Mouse (Mus musculus): ENCODE measurements around the gene Senp3. TPM values are rescaled to one million over a fixed set of nuclear protein-coding genes. Genes with fewer than 3 reads are reported as not detected.
A peak's percentile ranks its signal among the peaks of the same experiment; 100 is the strongest.

Gene Senp3
- polyA plus RNA-seq, 1 experiment, result not detected

DNA sequence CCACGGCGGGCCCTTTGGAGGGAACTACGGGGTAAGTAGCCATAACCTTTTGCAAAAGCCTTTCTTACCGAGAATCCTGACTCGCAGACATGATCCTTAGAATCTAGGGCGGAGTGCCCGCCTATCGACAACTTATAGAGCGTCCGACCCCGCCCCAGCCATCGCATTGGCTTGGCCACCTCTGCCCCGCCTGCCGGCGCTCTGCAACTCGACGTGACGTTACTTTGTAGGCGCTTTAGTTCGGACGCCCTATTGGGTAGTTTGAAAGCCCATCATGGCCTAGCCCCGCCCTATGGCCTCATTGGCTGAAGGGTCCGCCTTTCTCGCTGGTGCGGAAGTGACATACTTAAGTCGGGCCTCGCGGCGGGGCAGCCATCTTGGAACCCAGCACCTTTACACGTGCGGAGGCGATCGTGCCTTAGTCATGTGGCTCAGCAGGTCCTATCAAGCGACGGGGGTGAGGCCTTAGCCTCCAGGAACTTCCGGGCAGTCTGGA lies 9.6 kb downstream of the Senp3 start, which contains the start of gene Eif4a1:
Gene Eif4a1, minus strand, starts transcription at position 213 of the 496 bp plus-strand sequence.
- peak within 1 kb of the TSS; percentile 96 for H3K4me3 ChIP-seq (ENCODE audit: insufficient read depth, low read depth, low read length)
- H3K4me1 ChIP-seq (ENCODE audit: control insufficient read depth, insufficient read depth, low read length), result no peaks in the 10 kb centered on the region
- 0% methylated on average over 36 of the region's 36 CpGs for WGBS
- H3K27ac ChIP-seq (ENCODE audit: insufficient read depth, low read depth, low read length), result peak within 1 kb of the TSS; percentile 98
- TF ChIP-seq POLR2A (IDR thresholded peaks at IDR 0.05; ENCODE audit: insufficient read depth, low read depth, low read length) (peak; percentile 95), CTCF (IDR thresholded peaks at IDR 0.05; ENCODE audit: insufficient read depth, low read depth, low read length) (no peak)

DNA sequence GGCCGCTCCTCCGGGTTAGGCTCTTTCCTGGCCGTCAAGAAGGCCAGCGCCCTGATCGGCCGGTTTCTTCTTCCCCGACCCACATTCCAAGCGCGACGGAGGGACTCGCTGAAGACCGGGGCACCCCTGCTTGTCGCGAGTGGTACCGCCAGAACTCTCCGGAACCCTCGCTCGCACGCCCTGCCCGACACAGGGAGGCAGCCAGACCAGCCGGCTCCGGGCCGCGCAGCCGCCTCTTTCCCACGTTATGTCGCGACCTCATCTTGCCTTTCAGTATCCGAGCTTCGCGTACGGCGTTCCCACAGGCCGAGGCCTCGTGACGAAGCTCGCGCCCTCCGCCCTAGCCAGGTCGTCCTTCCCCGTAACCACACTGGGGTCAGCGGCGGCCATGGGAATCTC lies 10.2 kb downstream of the Senp3 start:
- no peak for TF ChIP-seq CTCF (IDR thresholded peaks at IDR 0.05; ENCODE audit: insufficient read depth, low read depth, low read length)
- TF ChIP-seq POLR2A (IDR thresholded peaks at IDR 0.05; ENCODE audit: insufficient read depth, low read depth, low read length), result no peak
- H3K27ac ChIP-seq (ENCODE audit: insufficient read depth, low read depth, low read length), result peak overlapping the region; percentile 98
- 1% methylated on average over 43 of the region's 43 CpGs for WGBS
- H3K4me1 ChIP-seq (ENCODE audit: control insufficient read depth, insufficient read depth, low read length), result no peaks in the 10 kb centered on the region
- H3K4me3 ChIP-seq (ENCODE audit: insufficient read depth, low read depth, low read length), result peak overlapping the region; percentile 96

DNA sequence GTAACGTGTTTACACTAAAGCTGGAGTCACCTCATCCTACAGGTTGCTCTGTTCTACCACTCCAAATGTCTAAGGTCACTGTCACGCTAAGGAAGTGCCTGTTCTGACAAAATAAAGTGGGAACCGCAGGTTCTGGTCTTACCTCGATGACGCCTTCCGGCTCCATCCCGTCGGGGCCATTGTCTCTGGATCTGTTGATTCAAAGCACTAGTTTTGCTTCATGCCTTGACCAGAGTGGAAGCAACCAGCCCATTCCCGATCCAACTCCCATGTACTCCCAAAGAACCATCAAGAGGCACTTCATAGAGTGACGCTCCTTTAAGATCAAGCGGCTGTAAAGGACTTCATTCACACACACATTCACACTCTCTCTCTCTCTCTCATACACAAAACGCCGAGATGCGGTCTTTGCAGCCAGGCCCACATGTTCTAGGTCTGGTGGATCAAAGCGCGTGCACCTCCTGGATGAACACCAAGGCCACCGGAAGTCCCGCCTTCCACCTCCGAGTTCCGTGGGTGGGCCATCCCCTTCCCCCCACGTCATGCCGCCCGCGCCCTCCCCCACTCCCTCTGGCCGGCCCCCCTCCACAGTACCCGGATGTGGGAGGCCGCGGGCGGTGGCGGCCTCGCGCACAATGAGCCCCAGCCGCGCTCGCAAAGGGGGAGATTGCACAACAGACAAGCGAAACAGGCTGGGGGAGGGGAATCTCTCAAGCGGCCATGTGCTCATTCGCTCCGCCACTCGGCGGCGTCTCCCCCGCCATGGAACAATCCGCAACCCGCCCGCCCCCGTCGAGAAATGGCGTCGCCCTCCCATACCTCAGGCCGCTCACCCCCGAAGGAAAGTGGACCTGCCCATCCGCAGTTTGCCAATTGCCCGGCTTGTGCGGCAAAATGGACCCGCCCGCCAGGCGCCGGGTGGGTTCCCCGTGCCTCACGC lies 10.8 kb downstream of the Senp3 start:
- Histone ChIP-seq H3K4me3 (ENCODE audit: insufficient read depth, low read depth, low read length) (peak overlapping the region; percentile 96), H3K4me1 (ENCODE audit: control insufficient read depth, insufficient read depth, low read length) (no peaks in the 10 kb centered on the region), H3K27ac (ENCODE audit: insufficient read depth, low read depth, low read length) (peak overlapping the region; percentile 98)
- WGBS, result 1% methylated on average over 61 of the region's 61 CpGs
- TF ChIP-seq CTCF (IDR thresholded peaks at IDR 0.05; ENCODE audit: insufficient read depth, low read depth, low read length) (no peak), POLR2A (IDR thresholded peaks at IDR 0.05; ENCODE audit: insufficient read depth, low read depth, low read length) (peak; percentile 63)

DNA sequence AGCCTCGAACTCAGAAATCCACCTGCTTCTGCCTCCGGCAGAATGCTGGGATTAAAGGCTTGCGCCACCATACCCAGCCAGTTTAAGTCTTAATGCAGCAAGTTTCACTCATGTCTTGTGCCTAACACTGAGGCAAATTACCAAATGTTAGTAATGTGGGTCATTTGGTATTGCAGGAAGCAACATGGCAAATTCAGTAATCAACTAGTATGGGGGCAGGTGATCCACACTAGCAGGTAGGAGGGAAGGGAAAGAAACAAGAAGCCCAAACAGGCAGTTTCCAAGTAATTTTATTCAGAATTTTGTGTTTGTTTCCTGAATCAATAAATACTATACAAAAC lies 15.2 kb downstream of the Senp3 start:
- 87% methylated on average over 3 of the region's 3 CpGs for WGBS
- no peak overlapping the region for H3K27ac ChIP-seq (ENCODE audit: insufficient read depth, low read depth, low read length)
- TF ChIP-seq CTCF (IDR thresholded peaks at IDR 0.05; ENCODE audit: insufficient read depth, low read depth, low read length) (no peak), POLR2A (IDR thresholded peaks at IDR 0.05; ENCODE audit: insufficient read depth, low read depth, low read length) (no peak)
- H3K4me1 ChIP-seq (ENCODE audit: control insufficient read depth, insufficient read depth, low read length), result peaks cover 4% of the 10 kb centered on the region
- H3K4me3 ChIP-seq (ENCODE audit: insufficient read depth, low read depth, low read length), result no peak overlapping the region

DNA sequence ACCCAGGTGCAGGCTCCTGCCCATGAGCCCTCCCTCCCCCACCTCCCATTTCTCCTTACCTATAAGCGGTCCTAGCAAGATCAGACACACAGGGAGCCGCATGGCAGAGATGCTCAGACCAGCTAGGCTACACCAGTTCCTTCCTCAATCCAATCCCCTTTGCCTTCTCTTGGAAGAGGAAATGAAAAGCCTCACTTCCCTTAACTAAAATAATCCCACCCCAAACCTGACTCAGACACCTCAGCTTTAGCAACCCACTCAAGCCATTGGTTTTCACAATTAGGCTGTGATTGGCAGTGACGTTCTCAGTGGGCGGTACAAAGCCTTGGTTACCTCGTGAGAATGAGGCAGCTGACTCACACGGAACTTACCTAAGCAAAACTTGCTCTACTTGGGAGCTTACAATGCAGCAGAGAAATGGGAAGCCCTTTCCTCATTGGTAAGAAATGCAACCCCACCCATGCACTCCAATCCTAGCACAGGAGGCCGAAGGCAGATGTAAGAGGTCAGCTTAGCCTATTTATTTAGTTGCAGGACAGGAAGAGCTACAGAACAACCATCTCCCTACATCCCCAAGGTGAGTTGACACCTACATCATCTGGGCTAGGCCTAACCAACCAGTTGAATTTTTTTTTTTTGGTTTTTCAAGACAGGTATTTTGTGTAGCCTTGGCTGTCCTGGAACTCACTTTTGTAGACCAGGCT lies 15.8 kb downstream of the Senp3 start, which contains the start of gene Cd68:
Gene Cd68, minus strand, starts transcription at position 193 of the 704 bp plus-strand sequence.
- WGBS, result 29% methylated on average over 7 of the region's 7 CpGs
- TF ChIP-seq CTCF (IDR thresholded peaks at IDR 0.05; ENCODE audit: insufficient read depth, low read depth, low read length) (no peak), POLR2A (IDR thresholded peaks at IDR 0.05; ENCODE audit: insufficient read depth, low read depth, low read length) (no peak)
- Histone ChIP-seq H3K27ac (ENCODE audit: insufficient read depth, low read depth, low read length) (no peak within 1 kb of the TSS), H3K4me3 (ENCODE audit: insufficient read depth, low read depth, low read length) (no peak within 1 kb of the TSS), H3K4me1 (ENCODE audit: control insufficient read depth, insufficient read depth, low read length) (peaks cover 4% of the 10 kb centered on the region)

DNA sequence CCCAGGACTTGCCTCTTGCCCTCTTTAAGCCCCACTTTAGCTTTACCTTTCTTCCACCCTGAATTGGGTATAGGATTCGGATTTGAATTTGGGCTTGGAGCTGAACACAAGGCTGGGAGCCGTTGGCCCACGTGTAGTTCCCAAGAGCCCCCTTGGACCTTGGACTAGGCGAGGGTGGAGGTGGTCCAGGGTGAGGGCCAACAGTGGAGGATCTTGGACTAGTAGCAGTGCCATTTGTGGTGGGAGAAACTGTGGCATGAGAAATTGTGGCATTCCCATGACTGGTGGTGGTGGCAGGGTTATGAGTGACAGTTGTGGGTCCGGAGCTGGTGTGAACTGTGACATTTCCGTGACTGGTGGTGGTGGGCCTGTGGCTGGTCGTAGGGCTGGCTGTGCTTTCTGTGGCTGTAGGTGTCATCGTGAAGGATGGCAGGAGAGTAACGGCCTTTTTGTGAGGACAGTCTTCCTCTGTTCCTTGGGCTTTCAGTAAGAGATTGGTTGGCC lies 16.4 kb downstream of the Senp3 start:
- Histone ChIP-seq H3K4me1 (ENCODE audit: control insufficient read depth, insufficient read depth, low read length) (peaks cover 4% of the 10 kb centered on the region), H3K4me3 (ENCODE audit: insufficient read depth, low read depth, low read length) (no peak overlapping the region), H3K27ac (ENCODE audit: insufficient read depth, low read depth, low read length) (no peak overlapping the region)
- WGBS, result 71% methylated on average over 9 of the region's 9 CpGs
- TF ChIP-seq CTCF (IDR thresholded peaks at IDR 0.05; ENCODE audit: insufficient read depth, low read depth, low read length) (no peak), POLR2A (IDR thresholded peaks at IDR 0.05; ENCODE audit: insufficient read depth, low read depth, low read length) (no peak)

DNA sequence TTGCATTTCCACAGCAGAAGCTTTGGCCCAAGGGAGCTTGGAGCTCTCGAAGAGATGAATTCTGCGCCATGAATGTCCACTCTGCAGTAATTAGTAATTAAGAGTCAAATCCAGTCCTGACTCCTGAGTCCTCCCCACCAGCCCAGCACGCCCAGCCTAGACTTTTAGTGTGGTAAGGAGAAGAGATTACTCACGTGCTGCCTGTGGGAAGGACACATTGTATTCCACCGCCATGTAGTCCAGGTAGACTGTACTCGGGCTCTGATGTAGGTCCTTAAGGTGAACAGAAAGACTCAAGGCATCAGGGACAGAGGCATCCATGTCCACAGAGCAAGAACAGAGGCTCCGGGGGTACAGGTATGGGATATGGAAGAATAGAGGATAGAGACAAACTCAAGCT lies 17.0 kb downstream of the Senp3 start:
- TF ChIP-seq CTCF (IDR thresholded peaks at IDR 0.05; ENCODE audit: insufficient read depth, low read depth, low read length) (no peak), POLR2A (IDR thresholded peaks at IDR 0.05; ENCODE audit: insufficient read depth, low read depth, low read length) (no peak)

DNA sequence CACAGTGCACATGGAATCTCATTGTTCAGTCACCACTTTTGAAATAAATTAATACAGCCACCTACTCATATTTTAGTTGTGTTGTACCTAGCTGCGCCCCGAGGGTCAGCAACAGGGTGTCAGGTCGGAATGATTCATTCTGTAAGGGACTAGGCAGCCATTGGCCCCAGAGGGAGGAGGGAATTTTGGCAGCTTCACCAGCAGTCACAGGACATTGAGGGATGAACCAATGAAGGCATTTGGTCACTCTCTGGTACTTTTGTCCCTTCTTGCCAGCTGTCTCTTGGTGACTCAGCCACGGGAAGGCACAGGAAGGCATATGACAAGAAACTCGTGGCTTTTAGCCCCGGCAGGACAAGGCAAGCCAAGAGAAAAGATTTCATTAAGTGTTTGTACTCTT lies 18.1 kb downstream of the Senp3 start:
- Histone ChIP-seq H3K27ac (ENCODE audit: insufficient read depth, low read depth, low read length) (no peak overlapping the region), H3K4me1 (ENCODE audit: control insufficient read depth, insufficient read depth, low read length) (peaks cover 4% of the 10 kb centered on the region), H3K4me3 (ENCODE audit: insufficient read depth, low read depth, low read length) (no peak overlapping the region)
- WGBS, result 82% methylated on average over 6 of the region's 6 CpGs
- no peak for TF ChIP-seq CTCF (IDR thresholded peaks at IDR 0.05; ENCODE audit: insufficient read depth, low read depth, low read length)

More for the DNA sequence above, 17.0 kb downstream of the Senp3 start:
- WGBS, result 91% methylated on average over 7 of the region's 7 CpGs
- Histone ChIP-seq H3K4me3 (ENCODE audit: insufficient read depth, low read depth, low read length) (no peak overlapping the region), H3K27ac (ENCODE audit: insufficient read depth, low read depth, low read length) (no peak overlapping the region), H3K4me1 (ENCODE audit: control insufficient read depth, insufficient read depth, low read length) (peaks cover 4% of the 10 kb centered on the region)
